Mouse (Mus musculus) skeletal muscle tissue, adult 2 months (tissue): ENCODE data around the gene Crisp2.

ENCODE experiments used
- DNase-seq: peaks from one replicate; pipeline ENCODE4 v3.0.0-alpha.2; 2012; ENCODE audit warnings: low read depth, low spot score

Crisp2 gene

GRCm38 (mm10) chr17:40716273-40716672 lies 90.5 kb downstream of the Crisp2 start:
- DNase-seq = no peak
